Mouse (Mus musculus) embryonic fibroblast, embryonic 13.5 days (primary cell): ENCODE data around the gene Nlrx1.

Source experiments
- CTCF ChIP-seq: IDR thresholded peaks from 2 replicates; pipeline ENCODE4 v1.5.1; 2011; ENCODE audit warnings: mild to moderate bottlenecking, control low read depth, low read length, moderate library complexity, borderline replicate concordance; ENCODE audit not compliant: insufficient read depth
- POLR2A ChIP-seq: IDR thresholded peaks from 2 replicates; pipeline ENCODE4 v1.6.1; 2011; ENCODE audit warnings: low read depth, mild to moderate bottlenecking, control low read depth, low read length, moderate library complexity

DNA sequence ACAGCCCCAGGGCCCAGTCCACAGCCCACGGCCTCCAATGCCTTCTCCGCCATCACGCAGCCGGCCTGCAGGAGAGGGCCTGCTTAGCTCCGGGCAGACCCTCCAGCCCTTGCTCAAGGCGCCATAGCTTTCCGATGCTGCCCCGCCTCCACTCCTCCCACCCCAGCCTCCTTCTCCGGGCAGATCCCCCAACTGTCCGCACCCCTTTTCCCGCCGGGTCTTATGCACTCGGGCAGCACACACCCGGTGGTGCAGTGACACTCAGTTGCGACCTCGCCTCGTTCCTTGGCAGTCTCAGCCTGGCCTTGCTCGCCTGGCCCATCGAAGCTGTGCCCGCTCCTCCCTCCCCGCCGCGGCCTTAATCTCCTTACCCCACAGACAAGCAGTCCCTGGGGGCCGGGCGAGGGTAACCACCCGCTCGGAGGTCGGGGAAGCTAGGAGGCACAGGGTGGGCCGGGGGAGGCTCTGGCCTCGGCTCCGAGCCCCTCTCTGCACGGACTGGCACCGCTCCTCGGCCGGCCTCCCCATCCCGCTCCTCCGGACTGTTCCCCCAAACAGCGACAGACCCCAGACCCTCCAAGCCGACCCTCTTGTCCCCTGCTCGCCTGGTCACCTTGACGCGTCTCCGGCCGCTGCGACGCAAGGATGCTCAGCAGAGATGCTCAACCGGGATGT is 19.1 kb upstream of the Nlrx1 start:
- TF ChIP-seq POLR2A: no peak
- no peak for TF ChIP-seq CTCF
